Mouse (Mus musculus): Measurements from ENCODE around the gene Smarca4.
"Not testable (repeated sequence)": the region's sequence is repeated elsewhere in the genome, so short reads cannot be mapped to it uniquely, and the experiment has no call there.

The Smarca4 gene

DNA sequence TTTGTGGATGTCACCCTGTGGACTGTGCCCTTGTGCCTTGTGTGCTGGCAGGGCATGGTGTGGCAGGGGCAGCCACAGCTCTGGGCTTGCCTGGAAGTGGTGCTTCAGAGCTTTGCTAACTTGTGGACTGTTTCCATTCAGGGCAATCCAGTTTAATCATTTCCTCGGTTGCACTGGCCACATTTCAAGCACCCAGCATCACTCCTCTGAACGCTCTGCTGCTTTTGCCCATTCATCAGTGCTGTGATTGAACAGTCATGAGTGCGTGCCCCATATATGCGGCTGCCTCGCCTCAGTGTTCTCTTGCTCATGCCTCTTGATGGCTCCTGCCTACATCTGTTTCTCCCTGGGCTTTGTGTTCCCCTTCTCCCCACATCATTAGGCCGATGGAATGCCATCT, 31.8 kb downstream of the Smarca4 start:
- ATAC-seq (ENCODE audit: insufficient number of reproducible peaks, low FRiP score, low TSS enrichment), result no peak

DNA sequence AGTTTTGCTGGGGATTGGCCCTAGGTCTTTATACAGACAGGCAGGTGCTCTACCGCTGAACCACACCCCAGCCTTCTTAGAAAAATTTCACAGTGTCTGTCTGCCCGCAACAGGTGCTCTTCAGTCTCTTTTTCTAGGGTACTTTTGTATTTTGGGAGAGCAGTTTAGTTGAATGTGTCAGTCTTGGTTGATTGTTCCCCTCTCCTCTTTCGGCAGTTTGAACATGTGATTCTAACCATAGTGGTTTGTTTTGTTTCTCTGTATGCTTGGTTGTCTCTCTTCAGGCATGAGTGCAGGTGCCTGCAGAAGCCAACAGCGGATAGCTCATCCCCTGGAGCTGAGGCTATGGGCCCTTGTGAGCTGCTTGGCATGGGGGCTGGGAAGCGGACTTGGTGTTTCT, 36.3 kb downstream of the Smarca4 start:
- ATAC-seq (ENCODE audit: insufficient number of reproducible peaks, low FRiP score, low TSS enrichment), result no peak

- ATAC-seq (ENCODE audit: insufficient number of reproducible peaks, low FRiP score, low TSS enrichment), result no peak
Measured at GRCm38 (mm10) chr9:21653253-21653652, 37.3 kb downstream of the Smarca4 start.

GRCm38 (mm10) chr9:21662034-21662433, 46.1 kb downstream of the Smarca4 start:
- no peak for ATAC-seq (ENCODE audit: insufficient number of reproducible peaks, low FRiP score, low TSS enrichment)

- no peak for ATAC-seq (ENCODE audit: insufficient number of reproducible peaks, low FRiP score, low TSS enrichment)
Measured at GRCm38 (mm10) chr9:21668946-21669345, 53.0 kb downstream of the Smarca4 start.

GRCm38 (mm10) chr9:21670354-21670753, 54.4 kb downstream of the Smarca4 start:
- no peak for ATAC-seq (ENCODE audit: insufficient number of reproducible peaks, low FRiP score, low TSS enrichment)

GRCm38 (mm10) chr9:21671753-21672152, 55.8 kb downstream of the Smarca4 start:
- no peak for ATAC-seq (ENCODE audit: insufficient number of reproducible peaks, low FRiP score, low TSS enrichment)

GRCm38 (mm10) chr9:21677706-21678105, 61.7 kb downstream of the Smarca4 start:
- no peak for ATAC-seq (ENCODE audit: insufficient number of reproducible peaks, low FRiP score, low TSS enrichment)

DNA sequence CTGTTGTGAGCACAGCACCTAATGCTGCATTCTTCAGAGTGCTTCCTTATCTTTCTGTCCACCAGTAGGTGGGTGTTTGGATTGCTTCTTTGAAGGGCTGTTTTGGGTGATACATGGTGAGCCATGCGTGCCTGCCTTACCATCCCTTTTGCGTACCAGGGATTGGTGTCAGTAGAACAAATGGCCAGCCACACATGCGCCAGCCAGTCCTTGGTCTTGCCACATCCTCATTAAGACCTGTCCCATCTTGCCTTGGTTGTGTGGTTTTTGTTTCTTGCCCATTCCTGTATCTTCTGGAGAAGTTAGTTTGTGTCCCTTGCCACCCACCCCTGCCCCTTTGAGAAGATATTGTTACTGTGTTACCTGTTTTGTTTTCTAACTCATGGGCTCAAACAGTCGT, 64.5 kb downstream of the Smarca4 start:
- ATAC-seq (ENCODE audit: insufficient number of reproducible peaks, low FRiP score, low TSS enrichment), result no peak

- no peak for ATAC-seq (ENCODE audit: insufficient number of reproducible peaks, low FRiP score, low TSS enrichment)
Measured at GRCm38 (mm10) chr9:21682827-21683226, 66.9 kb downstream of the Smarca4 start.

- ATAC-seq (ENCODE audit: insufficient number of reproducible peaks, low FRiP score, low TSS enrichment), result no peak
Measured at GRCm38 (mm10) chr9:21683897-21684296, 67.9 kb downstream of the Smarca4 start.

- ATAC-seq (ENCODE audit: insufficient number of reproducible peaks, low FRiP score, low TSS enrichment), result no peak
Measured at GRCm38 (mm10) chr9:21688554-21688953, 72.6 kb downstream of the Smarca4 start.

DNA sequence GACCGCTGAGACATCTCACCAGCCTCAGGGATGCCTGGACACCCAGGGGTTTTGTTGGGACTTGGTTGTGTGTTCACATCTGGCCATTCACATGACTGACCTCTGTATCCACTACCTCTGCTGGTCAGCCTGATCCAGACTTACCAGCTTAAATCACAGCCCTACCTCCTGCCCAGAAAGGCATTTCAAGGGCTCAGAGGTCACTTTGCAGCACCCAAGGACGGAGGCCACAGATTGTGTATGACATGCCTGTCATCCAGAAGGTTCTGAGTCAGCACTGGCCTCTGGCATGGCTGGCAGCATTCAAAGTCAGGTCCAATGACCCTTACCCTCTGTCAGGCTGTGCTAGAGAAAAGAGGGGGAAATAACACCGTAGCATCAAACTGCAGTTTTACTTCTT, 74.1 kb downstream of the Smarca4 start:
- no peak for ATAC-seq (ENCODE audit: insufficient number of reproducible peaks, low FRiP score, low TSS enrichment)

- ATAC-seq (ENCODE audit: insufficient number of reproducible peaks, low FRiP score, low TSS enrichment), result no peak
Measured at GRCm38 (mm10) chr9:21691862-21692261, 75.9 kb downstream of the Smarca4 start.

DNA sequence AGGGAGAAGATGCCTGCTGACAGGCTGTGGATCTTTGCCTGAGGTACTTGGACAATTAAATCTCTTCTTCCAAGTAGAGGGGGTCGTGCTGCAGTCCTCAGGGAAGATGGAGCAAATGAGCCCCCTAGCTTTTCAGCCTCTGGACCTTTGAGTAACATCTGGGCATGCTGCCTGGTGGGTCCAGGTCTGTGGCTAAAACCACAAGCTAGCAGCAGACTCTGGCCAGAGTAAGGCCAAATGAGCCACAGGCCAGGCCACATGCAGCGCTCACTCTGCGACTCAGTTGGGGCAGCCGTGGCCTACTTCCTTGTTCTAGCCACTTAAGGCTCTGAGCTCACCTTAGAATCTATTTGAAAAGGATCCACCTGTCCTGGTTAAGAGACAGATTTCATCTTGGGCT, 76.5 kb downstream of the Smarca4 start:
- no peak for ATAC-seq (ENCODE audit: insufficient number of reproducible peaks, low FRiP score, low TSS enrichment)

DNA sequence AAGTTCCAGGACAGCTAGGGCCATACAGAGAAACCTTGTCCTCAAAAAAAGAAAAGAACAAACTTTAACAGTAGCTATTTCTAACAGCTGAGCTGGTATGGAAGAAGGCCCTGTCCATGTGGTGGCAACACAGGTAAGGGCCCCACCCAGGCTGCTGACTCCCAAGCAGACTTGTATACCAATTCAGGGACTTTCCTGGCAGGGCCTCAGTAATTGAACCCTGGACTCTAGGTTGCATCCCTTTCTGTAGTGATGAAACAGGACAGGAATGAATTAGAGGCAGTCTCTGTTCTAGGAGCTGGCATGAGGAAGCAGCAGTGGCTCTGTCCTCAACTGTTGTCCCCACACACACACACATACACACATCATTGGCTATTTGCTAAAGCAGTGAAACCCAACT, 78.1 kb downstream of the Smarca4 start:
- ATAC-seq (ENCODE audit: insufficient number of reproducible peaks, low FRiP score, low TSS enrichment), result no peak

DNA sequence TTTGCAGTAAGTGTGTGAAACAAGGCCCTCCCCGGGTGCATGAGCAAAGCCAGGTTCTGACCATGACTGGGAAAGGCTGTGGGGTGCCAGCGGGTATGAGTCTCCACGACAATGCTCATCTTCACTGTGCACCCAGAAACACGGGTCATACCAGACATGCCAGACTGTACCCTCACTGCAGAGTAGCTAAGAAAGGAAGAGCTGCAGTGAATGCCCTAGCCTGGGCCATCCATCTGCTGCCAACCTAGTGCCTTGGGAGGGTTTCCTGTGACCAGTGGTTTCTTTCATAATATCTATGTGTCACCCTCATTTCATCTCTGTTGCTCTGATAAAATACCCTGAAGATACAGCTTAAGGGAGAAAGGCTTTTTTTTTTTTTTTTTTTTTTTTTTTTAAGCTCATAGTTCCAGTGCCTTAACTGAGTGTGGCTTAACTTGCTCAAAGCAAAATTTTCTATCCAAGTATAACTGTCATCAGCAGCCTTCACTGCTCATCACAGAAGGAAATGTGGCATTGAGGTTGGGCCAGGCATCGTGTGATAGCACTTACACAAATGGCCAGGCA, 79.3 kb downstream of the Smarca4 start:
- ATAC-seq (ENCODE audit: insufficient number of reproducible peaks, low FRiP score, low TSS enrichment), result no peak

DNA sequence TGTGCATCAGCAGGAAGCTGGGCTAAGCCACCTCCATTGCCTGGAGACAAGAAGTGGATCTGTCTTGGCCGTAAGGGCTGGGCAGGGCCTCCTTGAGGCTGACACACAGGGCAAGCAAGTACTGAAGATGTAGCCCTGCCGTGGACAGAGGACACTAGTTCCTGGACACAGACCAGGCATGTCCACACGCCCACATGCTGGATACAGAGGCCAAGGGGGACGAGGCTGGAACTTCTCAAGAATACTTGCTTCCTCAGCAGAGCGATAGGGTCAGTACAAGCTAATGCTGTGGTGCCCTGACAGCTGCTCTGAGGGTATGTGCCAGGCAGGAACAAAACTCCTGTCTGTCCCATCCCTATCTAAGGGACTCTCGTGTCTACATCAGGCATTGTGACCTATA, 81.2 kb downstream of the Smarca4 start:
- ATAC-seq (ENCODE audit: insufficient number of reproducible peaks, low FRiP score, low TSS enrichment), result no peak

- not testable (repeated sequence) for ATAC-seq (ENCODE audit: insufficient number of reproducible peaks, low FRiP score, low TSS enrichment)
Measured at GRCm38 (mm10) chr9:21699280-21699679, 83.3 kb downstream of the Smarca4 start.

GRCm38 (mm10) chr9:21701091-21701490, 85.1 kb downstream of the Smarca4 start:
- ATAC-seq (ENCODE audit: insufficient number of reproducible peaks, low FRiP score, low TSS enrichment), result no peak

DNA sequence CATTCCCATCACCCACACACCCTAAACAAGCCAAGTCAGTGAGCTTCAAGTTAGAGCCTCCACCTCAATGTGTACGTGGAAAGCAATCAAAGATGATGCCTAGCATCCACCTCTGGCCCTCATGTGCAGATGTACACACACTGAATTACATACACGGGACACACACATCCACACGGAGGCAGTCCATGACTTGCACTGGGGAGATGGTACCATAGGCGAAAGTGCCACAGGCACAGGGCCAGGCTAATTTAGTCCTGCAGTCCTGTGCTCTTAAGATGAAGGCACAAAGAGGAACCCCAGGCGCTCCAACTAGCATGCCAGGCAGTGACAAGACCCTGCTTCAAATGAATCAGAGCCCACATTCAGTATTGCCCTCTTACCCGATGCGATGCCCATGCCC, 87.5 kb downstream of the Smarca4 start:
- ATAC-seq (ENCODE audit: insufficient number of reproducible peaks, low FRiP score, low TSS enrichment), result no peak

- no peak for ATAC-seq (ENCODE audit: insufficient number of reproducible peaks, low FRiP score, low TSS enrichment)
Measured at GRCm38 (mm10) chr9:21706085-21706484, 90.1 kb downstream of the Smarca4 start.
